Mouse (Mus musculus) C3H10T1/2 (cell line): ENCODE results near the gene Pdcd11. TPM values are rescaled to one million over a fixed set of nuclear protein-coding genes. Genes with fewer than 3 reads are reported as not detected.

ENCODE experiments used
- polyA plus RNA-seq, 2 experiments: library from polyadenylated mRNA; unstranded; fragments of >200 nt; fragmentation: generic; extraction: Trizol; gene quantifications; one replicate each; pipeline ENCODE4 v1.2.1; 2012; ENCODE audit warnings: missing spikeins in 2 of 2

The Pdcd11 gene
- 10 to 100 TPM in 1 of 2 experiments, 1 to 10 TPM in 1; 7.4 to 16.2 TPM for polyA plus RNA-seq

GRCm38 (mm10) chr19:47090550-47091156 lies at the start of gene Pdcd11, which contains the start of gene Usmg5:
TSS of gene Pdcd11 (plus strand) at chr19:47090768.
TSS of gene Usmg5 (minus strand) at chr19:47090647.

DNA sequence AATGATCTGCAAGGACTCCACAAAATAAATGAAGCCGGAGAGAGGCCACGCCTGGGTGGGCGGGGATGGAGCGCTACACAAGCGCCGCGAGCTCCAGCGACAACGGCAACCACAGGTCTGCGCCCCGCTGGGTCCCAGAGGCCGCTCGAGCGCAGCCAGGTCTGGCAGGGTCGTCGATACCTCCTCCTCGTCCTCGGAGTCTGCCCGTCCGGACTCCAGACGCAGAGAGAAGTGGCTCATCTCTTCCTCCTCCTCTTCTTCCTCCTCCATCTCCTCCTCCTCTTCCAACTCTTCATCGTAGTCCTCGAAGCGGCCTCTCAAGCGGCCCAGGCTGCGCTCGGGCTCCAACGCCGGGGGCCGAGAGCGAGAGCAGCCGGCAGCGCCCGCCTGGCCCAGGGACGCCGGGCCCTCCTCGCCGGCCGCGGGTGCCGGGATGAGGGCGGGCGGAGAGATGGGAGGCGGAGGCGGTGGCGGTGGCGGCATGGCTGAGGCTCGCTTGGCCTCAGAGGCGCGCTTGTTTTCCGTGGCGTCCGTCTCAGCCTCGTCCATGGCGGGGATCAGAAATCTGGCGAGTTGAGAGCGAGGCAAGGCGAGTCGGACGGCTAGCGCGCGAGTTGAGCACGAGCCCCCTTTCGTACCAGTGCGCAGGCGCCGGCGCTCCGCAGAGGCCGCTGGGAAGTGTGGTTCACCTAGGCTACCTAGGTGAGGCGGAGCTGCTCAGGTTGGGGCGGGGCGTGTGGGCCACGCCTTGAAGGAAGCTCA lies 40.1 kb upstream of the Pdcd11 start, which contains the start of gene Pcgf6:
Pcgf6 (minus strand) TSS at position 636 of the 762 bp plus-strand sequence.

DNA sequence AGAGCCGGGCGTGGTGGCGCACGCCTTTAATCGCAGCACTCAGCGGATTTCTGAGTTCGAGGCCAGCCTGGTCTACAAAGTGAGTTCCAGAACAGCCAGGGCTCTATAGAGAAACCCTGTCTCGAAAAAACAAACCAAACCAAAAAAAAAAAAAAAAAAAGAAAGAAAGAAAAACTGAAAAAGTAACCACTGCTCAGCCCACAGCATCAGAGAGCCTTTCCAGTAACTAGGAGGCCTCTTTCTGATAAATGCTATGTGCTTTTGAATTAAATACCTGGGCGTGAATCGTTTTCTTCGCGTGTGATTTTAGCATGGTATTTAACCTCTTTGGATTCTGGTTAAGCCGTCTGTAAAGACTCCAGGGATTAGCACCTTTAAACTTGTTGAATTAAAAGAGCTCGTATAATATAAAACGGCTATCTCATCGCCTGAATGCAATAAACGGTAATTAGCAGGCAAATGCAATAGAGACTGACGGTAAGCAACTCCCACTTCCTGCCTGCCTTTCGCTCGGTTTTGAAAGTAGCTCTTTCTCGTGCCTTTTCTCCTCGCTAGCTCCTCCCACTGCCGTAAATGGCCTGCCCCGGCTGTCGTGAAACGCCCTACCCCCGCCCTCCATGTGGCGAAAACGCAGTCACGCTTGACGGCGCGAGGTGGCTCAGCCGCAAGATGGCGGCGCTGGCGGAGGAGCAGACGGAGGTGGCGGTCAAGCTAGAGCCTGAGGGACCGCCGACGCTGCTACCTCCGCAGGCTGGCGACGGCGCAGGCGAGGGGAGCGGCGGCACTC lies 23.3 kb upstream of the Pdcd11 start, which contains the start of gene Taf5:
Taf5 (plus strand) TSS at position 651 of the 787 bp plus-strand sequence.

GRCm38 (mm10) chr19:47137771-47138421 lies 47.3 kb downstream of the Pdcd11 start, which contains the start of gene Calhm2:
TSS of gene Calhm2 (minus strand) at chr19:47138294.

DNA sequence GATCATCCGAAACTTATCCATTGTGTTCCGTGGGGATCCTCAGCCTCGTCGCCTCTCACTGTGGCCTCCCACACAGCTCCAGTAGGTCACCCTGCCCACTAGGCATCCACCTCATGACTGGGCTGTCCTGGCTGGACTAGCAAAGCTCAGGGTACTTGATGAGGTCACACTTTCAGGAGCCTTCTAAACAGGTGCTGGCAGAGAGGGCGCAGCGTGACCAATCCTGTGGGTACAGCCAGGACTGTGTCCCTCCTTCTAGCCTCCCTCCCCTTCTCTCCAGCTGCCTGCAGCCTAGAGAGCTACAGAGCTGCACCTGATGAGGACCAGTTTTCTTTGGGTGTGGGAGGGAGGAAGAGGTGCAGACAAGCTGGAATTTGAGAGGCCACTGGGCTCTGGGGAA lies 53.6 kb downstream of the Pdcd11 start, which contains the start of gene Calhm1:
Calhm1 (minus strand) TSS at position 101 of the 400 bp plus-strand sequence.

GRCm38 (mm10) chr19:47157664-47158063 lies 67.1 kb downstream of the Pdcd11 start, which contains the start of gene Calhm3:
TSS of gene Calhm3 (minus strand) at chr19:47157764.

DNA sequence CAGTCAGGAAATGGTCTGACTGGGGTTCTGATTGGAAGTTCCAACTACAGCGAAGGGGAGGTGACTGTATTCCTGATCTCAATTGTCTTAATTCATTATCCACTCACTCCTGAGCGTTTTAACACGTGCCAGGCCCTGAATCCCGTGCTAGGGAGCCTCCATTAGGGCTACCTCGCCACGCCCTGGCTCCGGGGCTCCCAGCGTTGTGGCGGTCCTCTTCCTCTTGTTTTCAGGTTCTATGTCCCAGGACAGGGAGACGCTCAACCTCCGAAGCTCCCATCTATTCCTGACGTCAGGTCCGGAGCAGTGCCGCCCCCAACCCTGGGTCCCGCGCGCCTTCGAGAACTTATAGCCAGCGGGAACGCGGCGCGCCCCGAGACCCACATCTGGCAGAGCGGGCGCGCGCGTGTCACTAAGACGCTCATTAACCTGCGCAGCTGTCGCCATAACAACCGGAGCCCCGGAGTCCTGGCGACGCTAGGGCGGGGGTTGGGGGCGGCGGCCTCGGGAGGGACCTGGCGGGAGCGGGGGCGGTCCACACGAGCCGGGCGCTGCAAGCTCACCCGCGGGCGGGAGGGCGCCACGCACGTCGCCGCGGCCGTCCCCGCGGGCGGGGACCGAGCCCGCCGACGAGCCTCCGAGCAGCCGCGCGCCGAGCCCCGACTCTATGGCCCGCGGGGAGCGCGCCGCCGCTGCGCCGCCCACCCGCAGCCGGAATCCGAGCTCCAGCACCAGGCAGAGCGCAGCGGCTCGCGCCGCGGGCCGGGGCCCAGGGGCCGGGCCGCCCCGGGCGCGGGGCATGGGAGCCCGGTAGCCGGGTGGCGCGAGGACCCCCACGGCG lies 88.1 kb downstream of the Pdcd11 start, which contains the start of gene Neurl1a:
Neurl1a (plus strand) TSS at position 390 of the 841 bp plus-strand sequence.

Other genes with a start within 250 kb of the Pdcd11 start
- gene Ina, start 76.1 kb upstream of the Pdcd11 start, polyA plus RNA-seq, result not detected
- gene Nt5c2, start 75.6 kb upstream of the Pdcd11 start, polyA plus RNA-seq, result 10 to 100 TPM in 1 of 2 experiments, 1 to 10 TPM in 1; 5.5 to 22.8 TPM
- 1 to 10 TPM in 1 of 2 experiments, under 1 TPM in 1; 0.59 to 2.6 TPM for gene Pcgf6, start 39.9 kb upstream of the Pdcd11 start, polyA plus RNA-seq
- gene Taf5, start 23.0 kb upstream of the Pdcd11 start, polyA plus RNA-seq, result 1 to 10 TPM in 1 of 2 experiments, under 1 TPM in 1; 0.87 to 2.6 TPM
- gene Usmg5, start 121 bp upstream of the Pdcd11 start, polyA plus RNA-seq, result 100 to 1,000 TPM; 307 to 844 TPM
- 10 to 100 TPM; 10.6 to 24.1 TPM for gene Calhm2, start 47.5 kb downstream of the Pdcd11 start, polyA plus RNA-seq
- under 1 TPM in 1 of 2 experiments, not detected in 1; 0.22 TPM for gene Calhm1, start 53.5 kb downstream of the Pdcd11 start, polyA plus RNA-seq
- not detected for gene Calhm3, start 67.0 kb downstream of the Pdcd11 start, polyA plus RNA-seq
- under 1 TPM; 0.26 to 0.59 TPM for gene Neurl1a, start 88.1 kb downstream of the Pdcd11 start, polyA plus RNA-seq